Mouse (Mus musculus) MN1 (cell line): ENCODE measurements at regions not wholly inside any gene's neighbourhood (a gene's known extent, or its start where the extent isn't known, plus 50 kb on each side); places are given as distances from the start of the nearest gene placed in this dataset.

Experiments
- DNase-seq: peaks from one replicate; pipeline ENCODE4 v3.0.0-alpha.2; 2016; ENCODE audit warnings: low spot score

GRCm38 (mm10) chr7:90030486-90031250 lies 49.9 kb upstream of the Eed start:
- peak; percentile 59 for DNase-seq

DNA sequence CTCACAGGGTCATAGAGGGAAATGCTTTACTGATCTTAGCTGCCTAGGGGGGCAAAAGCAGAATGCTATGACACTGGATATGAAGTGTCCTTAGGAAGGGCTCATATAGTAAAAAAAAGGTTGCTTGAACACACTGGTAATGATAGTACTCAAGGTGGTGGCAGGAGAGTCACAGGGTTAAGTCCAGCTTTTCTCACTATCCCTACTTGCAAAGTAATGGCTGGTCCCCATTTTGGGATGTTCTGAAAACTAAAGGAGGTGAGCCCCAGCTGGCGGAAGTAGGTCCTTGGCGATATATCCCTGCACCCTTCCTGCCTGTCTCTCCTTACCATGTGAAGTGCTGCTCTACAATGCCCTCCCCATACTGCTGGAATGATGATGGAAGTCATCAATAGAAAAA lies 52.3 kb upstream of the Eed start:
- DNase-seq, result no peak

- no peak for DNase-seq
Measured at GRCm38 (mm10) chr7:90033640-90034312, 53.0 kb upstream of the Eed start.

DNA sequence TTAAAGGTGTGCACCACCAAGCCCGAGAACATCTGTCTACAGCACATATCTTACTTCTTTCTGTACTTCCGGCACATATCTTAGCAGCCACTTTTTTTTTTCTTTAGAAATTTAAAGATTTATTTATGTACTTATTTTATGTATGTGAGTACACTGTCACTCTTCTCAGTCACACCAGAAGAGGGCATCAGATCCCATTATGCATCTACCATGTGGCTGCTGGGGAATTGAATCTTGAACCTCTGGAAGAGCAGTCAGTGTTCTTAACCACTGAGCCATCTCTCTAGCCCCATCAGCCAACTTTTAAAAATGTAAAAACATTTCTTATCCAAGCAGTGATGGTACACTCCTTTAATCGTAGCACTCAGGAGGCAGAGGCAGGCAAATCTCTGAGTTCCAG lies 53.7 kb upstream of the Eed start:
- no peak for DNase-seq

DNA sequence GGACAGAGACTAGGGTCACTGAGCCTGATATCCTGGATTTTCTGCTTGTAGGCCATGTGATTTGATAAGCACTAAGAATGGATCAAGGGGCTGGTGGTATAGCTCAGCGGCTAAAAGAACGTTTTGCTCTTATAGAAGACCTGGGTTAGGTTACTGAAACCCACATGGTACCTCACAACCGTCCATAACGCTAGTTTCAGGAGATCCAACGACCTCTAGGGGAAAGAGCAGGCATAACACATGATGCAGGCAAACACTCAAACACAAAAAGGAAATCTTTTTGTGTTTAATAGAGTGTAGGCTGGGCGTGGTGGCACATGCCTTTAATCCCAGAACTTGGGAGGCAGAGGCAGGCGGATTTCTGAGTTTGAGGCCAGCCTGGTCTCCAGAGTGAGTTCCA lies 54.6 kb upstream of the Eed start:
- DNase-seq, result no peak

GRCm38 (mm10) chr7:90037736-90038135 lies 57.0 kb upstream of the Eed start:
- no peak for DNase-seq

GRCm38 (mm10) chr7:90039504-90039903 lies 58.7 kb upstream of the Eed start:
- peak; percentile 87 for DNase-seq

DNA sequence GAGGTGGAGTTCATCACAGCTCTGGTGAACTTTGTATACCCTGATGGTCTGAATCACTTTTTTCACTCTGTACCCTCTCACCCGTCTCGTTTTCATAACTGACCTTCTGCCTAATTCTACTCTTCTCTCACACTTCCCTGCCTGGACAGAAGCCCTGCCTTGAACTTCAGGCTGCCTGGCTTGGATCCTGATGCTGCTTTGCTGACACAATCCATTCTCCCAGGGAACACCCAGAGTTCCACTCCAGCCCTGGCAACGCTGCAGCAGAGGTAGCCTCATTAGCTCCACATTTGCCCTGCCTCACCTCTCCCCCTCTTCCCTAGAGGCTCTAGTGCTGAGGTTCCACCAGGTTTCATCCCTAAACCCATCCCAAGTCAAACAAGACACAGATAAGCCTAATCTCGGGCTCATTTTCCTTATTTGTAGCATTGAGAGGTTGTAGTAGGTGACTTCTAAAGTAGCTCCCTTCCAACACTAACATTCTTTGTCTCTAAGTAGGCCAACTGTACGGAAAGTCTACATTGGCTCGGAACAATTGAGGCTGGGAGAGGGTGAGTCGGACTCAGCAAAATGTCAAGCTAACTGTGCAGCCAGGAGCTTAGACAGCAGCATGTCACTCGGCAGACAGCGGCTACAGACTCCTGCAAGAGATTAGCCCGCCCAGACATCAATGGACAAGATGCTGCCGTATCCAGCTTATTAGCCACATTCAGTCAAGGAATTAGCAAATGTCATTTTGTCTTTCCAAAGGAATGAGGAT lies 60.0 kb upstream of the Eed start:
- no peak for DNase-seq

- no peak for DNase-seq
Measured at GRCm38 (mm10) chr7:90041565-90042024, 60.8 kb upstream of the Eed start.

DNA sequence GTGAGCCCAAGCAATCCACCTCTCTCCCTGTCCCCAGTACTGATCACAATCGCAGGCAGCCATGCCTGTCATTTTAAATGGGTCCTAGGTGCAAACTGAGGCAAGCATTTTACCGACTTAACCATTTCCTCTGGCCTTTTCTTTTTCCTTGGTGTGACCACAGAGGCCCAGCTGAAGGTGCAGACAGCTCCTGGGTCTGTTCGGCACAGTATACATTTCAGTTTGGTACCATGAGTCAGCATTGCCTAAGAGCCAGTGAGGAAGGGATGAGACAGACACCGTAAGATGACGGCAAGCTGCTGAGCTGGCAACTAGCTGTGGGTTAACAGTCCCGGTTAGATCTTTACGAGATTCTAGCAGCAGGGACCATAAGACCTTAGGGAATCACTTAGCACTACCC lies 61.6 kb upstream of the Eed start:
- DNase-seq, result no peak

DNA sequence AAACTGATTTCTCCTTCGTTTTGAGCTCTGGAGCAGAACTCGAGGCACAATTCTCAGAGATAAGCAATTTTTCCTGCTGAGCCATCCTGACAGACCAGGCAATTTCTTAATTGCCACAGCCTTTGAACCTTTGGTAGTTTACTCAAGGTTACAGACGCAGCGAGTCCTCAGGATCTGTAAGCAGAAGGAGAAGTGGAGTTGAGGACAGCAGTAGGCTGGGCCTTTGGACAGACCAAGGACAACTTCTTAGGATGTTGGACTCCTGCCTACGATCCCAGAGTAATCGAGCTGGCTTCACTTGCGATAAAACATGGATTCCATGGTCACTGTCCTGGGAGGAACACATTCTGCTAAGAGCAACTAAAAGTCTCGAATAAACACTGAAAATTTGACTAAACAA lies 62.7 kb upstream of the Eed start:
- no peak for DNase-seq

- no peak for DNase-seq
Measured at GRCm38 (mm10) chr7:90044100-90044698, 63.4 kb upstream of the Eed start.

DNA sequence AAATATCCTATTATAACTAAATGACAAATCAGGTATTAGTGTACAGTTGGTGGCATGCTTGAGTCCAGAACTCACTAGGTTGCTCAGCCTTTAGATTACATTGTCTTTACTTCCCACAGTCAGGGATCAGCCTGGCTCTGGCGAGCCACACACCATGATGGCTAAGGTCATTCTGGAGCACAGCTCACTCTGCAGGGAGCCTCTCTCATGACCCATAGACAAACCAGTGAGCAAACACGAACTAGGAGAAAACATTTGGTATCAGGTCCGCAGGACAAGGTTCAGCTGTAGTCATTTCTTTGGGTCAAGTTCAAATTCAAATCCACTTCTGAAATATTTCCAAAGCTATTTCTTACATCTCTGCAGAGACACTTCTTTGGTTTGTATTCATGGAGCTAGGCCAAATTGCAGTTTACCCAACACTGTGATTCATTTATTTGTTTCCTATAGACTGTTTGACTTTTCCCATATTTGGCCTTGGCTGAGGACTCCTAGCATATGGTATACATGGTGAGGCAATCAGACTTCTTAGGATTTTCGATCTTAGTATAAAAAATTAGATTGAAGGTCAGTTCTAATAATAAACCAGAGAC lies 64.5 kb upstream of the Eed start:
- no peak for DNase-seq

DNA sequence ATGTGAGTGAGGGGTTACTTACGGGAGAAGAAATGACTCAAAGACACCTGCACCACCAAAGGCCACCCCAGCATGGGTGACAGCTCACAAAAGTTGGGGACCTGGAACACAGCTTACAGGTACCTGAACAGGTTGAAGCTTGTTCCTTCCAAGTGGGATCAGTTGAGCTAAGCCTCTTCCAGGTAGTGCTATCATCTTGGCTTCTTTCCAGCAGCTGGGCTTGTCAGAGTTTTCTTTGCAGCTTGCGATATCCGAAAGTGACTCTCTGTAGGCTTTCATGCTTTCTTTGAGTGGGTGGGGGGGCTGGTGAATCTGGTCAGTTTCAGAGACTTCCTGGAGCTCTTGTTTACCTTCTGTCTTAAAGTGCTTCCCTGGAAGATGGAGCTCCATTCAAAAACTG lies 65.4 kb upstream of the Eed start:
- no peak for DNase-seq

DNA sequence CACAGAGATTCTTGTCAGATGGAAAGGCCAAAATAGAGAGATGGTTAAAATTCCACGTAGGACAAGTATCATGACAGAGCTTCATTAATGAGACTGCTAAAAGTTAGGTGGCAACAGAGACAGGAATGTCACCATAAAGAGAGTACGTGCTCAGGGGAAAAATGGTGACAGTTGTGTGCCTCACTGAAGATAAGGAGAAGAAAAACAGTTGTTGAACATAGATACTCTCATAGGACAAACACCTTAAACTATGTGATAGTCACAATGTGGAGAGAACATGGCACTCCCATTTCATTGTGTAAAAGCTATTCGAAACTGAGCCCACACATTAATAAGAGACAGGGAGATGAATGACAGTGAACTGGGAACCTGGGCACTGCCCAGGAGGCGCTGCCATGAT lies 66.1 kb upstream of the Eed start:
- DNase-seq, result no peak

- DNase-seq, result no peak
Measured at GRCm38 (mm10) chr7:90048401-90049307, 67.9 kb upstream of the Eed start.

- no peak for DNase-seq
Measured at GRCm38 (mm10) chr7:90049831-90050237, 69.1 kb upstream of the Eed start.

DNA sequence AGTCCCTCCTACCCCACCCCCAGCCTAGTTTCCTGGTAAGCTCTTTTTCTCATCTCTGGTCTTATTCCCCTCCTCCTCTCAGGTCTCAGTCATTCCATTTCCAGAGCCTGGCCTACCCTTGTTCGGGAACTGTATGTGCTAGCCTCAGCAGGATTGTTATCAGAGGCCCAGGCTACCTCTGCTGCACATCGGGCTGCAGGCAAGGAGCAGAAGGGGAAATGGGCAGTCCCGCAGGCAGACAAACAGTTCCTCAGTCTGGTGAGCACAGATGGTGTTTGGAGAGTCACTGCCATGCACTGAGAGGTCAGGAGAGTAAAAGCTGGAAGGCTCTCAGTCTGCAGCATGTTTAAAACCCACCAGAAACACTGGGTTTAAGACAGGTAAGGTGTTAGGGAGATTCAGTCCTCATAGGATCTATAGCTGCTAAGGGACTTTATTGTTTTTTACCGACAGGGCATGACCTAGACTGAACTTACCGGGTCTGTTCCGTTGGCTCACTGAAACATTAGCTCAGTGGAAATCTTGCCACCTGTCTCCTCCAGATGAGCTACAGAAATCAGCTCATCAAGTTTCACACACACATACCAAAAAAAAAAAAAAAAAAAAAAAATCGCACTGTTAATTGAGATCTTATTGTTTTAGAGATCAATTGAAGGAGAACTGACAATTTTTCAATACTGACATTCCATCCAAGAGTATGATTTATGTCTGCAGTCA lies 74.2 kb upstream of the Eed start:
- DNase-seq, result no peak

GRCm38 (mm10) chr7:90057947-90058346 lies 72.1 kb upstream of the Picalm start:
- no peak for DNase-seq

- DNase-seq, result no peak
Measured at GRCm38 (mm10) chr7:90058636-90059035, 71.4 kb upstream of the Picalm start.
